Mouse (Mus musculus): ENCODE results near the gene D130043K22Rik.

DNA sequence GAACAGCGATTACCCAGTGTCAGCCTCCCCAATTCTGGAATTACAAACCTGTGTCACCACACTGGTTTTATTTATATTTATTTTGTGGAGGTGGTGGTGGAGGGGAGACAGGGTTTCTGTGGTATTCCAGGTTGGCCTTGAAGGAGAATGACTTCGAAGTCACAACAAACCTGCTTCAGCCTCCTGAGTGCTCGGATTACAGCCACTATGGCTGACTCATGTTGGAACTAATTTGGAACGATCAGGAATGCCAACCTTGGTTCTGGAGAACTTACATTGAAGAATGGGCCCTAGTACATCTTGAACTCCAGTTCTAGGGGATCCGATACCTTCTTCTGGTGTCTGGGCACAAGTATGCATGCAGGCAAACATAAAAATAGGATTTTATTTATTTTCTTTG is 45.6 kb upstream of the D130043K22Rik start:
- TF ChIP-seq POLR2A (IDR thresholded peaks at IDR 0.05; ENCODE audit: borderline replicate concordance, extremely low read depth, low read depth, low read length) = no peak
- no peak for TF ChIP-seq CTCF (IDR thresholded peaks at IDR 0.05; ENCODE audit: insufficient read depth, low read length)
